Mouse (Mus musculus) gastrocnemius, postnatal 10 days (tissue): ENCODE data around the gene Stpg2. TPM values are rescaled to one million over a fixed set of nuclear protein-coding genes. Genes with fewer than 3 reads are reported as not detected.

ENCODE experiments used
- DNase-seq: peaks from one replicate; pipeline ENCODE4 v3.0.0; 2021; ENCODE audit warnings: mixed read lengths
- total RNA-seq, 2 experiments: library from RNA; stranded (reverse); gene quantifications; 2 replicates each; pipeline ENCODE4 v1.2.3; 2021

Stpg2 gene
- total RNA-seq, 2 experiments from 2014 or later = not detected

DNA sequence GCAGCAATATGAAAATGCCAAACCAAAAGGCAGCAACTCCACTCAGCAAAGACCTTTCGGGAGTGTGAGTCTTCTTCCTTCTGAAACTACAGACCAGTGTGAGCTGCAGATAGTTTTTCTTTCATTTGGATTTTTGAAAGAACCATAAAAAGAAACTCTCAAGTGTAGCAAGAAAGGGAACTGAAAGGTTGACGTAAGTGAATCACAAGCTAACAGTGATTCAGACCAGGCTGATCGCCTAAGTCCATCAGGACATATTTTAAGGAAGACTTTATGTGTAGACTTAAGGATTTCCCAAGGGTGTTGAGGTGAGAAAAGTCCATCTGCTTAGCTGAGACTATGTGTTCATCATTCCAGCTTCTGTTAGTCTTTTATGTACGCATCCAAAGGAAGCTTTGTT is 533.9 kb downstream of the Stpg2 start:
- DNase-seq = no peak

Other genes with a start within 250 kb of the Stpg2 start
- 10 to 100 TPM; 33.9 to 35.2 TPM for gene Rap1gds1, start 130.5 kb upstream of the Stpg2 start, total RNA-seq